Mouse (Mus musculus): ENCODE data around the gene Mrgprd. TPM values are rescaled to one million over a fixed set of nuclear protein-coding genes. Genes with fewer than 3 reads are reported as not detected.

Mrgprd gene
- total RNA-seq, 2 experiments from 2014 or later: not detected

Other genes starting within 250 kb of the Mrgprd start
- gene 1810010D01Rik, start 106.7 kb upstream of the Mrgprd start, total RNA-seq (2021): not detected
- gene Tpcn2, start 30.8 kb upstream of the Mrgprd start, total RNA-seq (2021): 1 to 10 TPM; 1.0 TPM
- gene Mrgprf, start 14.0 kb upstream of the Mrgprd start, total RNA-seq (2021): 1 to 10 TPM; 1.3 to 2.1 TPM